Mouse (Mus musculus) lung, postnatal 14 days (tissue): Measurements from ENCODE around the gene Cfap298.
A peak's percentile ranks its signal among the peaks of the same experiment; 100 is the strongest.

Experiments used
- DNase-seq: peaks from one replicate; pipeline ENCODE4 v3.0.0; 2021

Gene Cfap298

DNA sequence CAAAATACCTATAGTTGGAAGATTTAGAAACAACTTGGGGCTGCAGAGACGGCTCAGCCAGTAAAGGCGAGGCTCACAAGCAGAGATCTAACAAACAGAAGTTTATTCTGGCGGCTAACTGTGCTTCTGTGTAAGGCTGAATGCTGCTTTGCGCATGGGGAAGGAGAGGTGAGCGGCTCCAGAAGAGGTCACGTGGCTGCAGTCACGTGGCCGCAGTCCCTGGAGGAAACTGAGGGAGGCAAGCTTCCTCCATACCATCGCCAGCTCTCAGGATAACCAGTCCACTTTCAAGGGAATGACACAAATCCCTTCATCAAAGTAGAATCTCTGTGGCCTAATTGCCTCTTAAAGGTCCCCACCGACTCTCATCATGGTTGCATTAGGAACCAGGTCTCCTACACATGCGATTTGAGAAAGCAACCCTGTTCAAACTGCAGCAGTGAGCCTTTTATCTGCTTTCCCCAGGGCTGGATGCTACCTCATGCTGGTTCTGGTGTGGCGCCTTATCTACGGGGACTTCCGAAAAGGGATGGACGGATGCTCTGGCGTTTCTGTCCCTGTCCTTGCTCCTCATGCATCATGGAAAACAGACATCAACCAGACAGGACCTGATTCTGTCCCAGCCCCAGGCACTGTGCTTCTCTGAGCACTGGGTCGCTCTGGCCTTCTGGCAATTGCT, 23.9 kb downstream of the Cfap298 start:
- no peak for DNase-seq

DNA sequence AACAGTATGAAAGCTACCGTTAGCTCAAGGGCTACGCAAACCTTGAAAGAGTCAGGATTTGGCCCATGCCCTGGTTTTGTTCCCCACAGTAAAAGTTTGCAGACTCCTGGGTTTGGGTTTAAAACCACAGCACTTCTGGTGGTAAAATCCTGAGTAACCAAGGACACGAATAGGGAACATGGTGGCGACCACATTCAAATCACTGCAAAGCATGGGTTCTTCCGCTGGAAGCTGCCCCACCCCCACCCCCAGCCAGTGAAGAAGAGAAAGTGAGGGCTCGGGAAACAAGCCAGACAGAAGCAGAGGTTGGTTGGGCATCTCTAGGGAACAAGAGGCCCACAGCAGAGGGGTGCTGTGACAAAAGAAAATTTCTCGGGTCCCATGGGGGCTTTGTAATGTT, 27.7 kb downstream of the Cfap298 start:
- DNase-seq = no peak

DNA sequence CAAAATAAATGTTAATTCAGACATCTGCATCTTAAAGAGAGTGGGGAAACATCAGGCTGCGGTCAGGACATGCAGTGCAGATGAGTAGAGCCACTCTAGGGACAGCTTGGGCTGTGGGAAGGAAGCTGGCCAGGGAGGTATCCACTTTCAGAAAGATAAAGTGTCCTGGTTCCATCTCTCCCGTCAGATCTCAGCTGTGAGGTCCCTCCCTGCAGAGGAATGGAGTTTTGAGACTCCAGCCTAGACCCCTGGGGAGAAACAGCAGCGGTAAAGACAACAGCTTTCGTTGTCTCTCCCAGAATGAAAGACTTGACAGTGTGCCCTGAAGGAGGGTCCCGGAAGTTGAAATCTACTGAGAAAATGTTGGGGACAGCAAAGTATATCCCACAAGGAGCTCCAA, 31.6 kb downstream of the Cfap298 start:
- DNase-seq = no peak

DNA sequence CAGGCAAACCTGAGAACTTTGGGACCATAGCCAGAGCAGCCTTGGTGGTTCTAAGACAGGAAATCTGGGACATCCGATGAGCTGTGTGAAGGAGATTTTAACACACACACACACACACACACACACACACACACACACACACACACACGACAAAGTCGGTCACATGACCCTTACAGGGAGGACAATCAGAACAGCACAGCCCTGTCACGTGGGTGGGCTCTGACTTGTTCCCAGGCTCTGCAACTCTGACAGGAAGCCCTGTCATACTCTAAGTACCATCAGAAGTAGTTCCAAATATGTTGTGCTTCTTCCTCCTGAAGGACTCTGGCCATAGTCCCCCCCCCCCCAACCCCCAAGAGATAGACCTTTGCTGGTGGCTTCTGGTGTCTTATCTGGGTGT, 33.5 kb downstream of the Cfap298 start:
- no peak for DNase-seq

DNA sequence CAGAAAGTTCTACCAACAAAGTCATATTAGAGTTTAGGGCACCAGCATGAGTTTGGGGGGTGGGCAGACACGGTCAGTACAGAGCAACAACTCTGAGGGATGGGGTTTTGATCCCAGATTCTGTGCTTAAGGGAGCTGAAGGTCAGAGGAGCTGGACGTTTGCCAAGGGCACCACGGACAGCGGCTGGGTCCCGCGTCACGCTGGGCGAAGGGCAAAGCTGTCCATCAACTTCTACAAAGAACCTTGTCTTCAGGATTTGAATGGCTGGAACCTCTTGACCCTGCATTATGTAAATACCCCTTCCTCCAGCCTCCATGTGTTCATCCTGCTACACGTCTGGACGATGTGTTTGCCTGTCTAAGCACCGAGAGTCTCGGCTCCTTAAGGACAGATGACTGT, 35.4 kb downstream of the Cfap298 start:
- DNase-seq = no peak

DNA sequence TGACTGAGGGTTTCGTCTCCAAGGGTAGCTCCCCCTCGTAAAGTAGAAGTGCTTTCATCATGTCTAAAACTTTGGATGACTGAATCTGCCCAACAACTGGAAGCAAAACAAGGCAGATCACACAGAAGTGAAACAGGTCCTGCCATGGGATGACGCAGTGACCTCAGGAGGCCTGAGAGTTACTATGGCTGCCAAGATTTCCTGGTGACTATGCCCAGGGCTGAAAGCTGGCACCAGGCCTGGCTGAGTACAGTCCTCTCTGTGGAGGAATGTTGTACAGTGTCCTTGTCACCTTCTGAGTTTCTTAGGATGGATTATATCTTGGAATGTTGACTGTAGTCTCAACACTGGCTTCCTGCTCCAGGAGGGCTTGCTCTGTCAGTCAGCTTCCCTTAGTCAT, 37.3 kb downstream of the Cfap298 start:
- no peak for DNase-seq

DNA sequence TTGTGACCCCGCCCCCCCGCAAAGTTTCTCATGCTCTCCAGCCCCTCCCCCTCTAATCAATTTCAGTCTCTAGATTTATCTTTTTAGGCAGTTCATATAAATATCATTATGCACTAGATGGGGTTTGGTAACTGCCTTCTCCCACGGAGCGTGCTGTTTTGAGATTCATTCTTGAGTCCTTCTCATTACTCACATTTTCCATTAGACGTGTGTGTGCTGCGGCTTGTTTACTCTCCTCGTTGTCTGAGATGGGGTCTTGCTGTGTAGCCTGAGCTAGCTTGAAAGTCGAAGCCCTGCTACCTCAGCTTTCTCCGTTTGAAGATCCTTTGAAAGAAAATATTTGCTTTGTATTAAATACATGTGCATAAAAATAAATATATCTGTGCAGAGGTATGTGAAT, 41.1 kb downstream of the Cfap298 start:
- DNase-seq = no peak

DNA sequence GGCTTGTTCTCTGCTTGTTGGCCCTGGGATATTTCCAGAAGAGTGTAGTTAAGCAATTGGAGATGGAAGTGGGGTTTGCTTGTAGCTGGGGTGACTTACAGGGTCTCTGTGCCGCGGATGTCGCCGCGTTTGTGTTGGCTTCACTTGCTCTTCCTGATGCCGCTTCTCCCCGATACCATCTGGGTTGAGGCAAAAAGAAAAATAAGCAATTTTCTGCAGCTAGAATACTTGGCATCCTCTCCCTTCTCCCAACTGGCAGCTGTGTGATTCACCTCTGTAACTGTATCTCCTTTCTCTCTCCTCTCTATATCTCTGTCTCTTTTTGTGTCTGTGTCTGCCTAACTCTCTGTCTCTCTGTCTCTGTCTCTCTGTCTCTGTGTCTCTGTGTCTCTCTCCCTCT, 41.9 kb downstream of the Cfap298 start:
- no peak for DNase-seq

DNA sequence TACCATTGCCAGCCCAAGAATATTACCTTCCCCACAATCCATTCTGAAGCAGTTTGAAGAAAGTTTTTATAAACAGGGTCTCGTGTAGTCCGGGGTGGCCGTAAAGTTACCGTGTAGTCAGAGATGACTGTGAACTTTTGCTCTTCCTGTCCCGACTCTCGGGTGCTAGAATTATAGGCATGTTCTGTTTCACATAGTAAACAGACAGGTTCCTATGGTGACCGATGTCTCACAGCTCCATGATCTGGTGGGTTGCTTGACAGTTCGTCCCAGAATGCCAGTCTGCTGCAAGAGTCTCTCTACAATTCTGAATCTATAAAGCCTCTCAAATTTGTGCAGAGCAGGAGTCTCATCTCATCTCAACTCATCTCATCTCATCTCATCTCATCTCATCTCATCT, 42.8 kb downstream of the Cfap298 start:
- no peak for DNase-seq

DNA sequence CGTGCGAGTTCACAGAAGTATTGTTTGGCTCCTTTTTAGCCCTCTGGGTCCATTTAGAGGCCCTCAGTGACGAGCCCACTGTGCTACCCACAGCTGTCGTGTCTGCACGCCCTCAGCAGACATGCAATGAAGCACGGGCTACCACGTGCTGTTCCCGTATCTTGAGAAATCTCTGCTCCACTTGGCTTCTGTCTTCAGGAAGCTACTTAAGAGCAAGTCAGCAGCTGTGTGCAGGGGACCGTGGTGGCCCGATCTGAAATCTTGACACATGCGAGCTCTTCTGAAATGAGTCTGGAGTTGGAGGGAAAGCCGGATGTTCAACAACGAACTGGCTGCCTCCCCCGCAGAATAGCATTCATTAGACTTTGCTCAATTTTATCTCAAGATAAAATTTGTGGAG, 43.3 kb downstream of the Cfap298 start:
- no peak for DNase-seq

DNA sequence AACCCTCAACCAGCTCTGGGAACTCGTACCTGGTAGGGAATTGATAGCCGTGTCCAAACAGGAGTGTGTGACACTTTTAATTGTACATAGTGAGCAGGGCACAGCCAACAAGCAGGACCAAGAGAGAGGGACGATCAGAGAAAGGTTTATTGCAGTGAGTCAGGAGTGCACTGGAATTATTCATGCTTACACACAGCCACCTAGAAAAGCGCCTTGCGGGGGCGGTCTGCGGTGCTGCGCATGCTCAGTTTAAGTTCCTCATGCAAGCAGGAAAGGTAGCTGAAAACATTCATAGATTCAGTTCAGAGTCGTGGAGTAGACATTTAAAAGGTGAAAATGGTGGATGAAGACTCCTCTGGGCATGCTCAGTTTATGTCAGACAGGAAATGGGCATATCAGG, 44.2 kb downstream of the Cfap298 start:
- no peak for DNase-seq

DNA sequence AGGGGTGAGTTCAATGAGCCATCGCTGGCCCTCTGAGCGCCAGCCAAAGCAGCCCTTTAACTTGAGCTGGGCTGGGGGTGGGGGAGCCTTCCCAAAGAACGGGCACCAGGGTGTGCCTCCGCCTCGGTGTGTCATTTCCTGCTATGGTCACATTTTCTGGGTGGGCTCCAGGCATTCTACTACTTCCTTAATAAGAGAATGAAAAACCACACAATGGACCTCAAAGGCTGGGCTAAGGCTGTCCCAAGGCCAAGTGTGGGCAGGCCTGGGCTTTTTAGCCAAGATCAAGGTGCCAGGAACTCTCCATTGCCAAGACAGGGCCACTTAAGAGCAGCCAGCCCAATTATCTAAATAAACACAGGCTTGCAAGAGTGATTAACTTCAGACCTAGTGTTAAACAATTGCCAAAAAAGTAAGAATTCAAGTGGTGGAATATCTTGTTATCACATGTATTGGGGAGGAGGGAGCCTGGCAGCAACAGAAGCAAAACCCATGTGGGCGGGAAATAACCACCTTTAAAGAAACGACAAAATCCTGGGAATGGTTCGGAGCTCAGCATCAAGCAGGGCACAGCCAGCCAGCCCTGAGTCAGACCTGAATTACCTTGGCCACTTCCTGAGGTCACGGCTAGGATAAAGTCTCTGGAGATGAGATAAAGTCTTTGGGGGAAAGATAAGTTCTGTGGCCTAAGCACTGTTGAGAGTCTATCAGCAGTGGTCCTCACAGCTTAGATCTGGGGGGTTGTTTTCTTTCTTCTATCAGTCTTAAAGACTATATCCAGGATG, 48.9 kb downstream of the Cfap298 start:
- peak; percentile 64 for DNase-seq

DNA sequence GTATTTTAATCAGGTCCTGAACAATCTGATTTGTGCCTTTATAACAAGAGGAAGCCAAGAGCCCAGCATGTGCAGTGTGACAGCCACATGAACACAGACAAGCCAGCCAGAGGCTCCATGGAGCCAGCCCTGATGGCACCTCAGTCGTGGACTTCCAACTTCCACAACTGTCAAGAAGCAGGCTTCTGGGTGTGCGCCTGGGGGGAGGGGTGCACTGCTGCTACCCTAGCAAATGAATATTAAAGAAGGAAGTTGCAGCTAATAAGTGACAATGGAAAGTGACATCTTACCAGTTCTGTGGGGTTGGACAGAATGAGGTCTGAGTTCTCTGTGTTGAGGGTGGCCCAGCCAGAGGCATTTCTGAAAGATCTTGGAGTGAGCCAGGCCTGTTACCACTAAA, 49.6 kb downstream of the Cfap298 start:
- no peak for DNase-seq

DNA sequence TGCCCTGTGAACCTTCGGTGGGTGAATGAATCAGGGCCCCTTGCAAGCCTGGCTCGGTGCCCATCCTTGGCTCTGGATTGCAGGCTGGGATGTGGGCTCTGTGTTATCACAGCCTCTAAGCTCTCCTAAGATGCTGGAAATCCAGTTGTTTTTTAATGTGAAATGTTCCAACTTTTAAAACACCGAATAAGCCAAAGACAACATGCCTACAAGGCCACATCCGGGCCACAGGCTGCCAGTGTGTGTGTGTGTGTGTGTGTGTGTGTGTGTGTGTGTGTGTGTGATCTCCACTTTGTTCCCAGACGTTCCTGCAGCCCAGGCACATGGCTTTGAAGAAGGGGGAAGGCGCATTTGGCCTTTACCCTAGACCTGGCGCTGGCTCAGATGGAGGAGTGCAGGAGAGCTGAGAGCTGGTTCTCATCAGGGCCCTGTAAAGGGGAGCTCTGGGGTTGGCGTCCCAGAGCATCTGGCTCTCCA, 52.4 kb downstream of the Cfap298 start:
- DNase-seq = no peak

DNA sequence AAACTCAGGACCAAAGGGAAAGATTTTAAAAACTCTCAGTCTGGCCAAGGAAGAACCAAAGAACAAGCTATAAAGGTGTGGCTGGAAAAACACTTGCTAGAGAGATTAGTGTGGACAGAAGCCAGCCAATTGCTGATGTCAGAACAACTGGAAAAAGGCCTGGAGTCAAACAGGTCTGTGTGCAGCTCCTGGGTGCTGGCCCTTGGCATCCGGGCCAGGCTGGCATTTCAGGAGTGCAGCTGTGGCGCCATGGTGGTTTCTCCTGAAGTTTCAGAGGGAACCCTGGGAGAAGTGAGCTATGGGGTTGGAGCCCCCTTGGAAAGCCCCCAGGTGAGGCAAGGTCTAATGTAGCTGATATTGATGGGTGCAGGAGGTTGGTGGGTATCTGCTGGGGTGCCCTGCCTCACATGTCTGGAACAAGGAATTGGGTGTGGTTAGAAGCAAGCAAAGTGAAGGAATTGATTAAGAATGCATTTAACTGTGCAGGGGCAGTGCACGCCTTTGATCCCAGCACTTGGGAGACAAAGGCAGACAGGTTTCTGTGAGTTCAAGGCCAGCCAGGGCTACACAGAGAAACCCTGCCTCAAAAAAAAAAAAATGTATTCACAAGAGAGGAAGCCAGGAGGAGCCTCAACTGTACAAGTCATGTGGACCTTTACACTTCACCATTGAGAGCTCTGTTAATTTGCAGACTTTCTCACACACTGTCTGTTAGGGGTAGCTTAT, 56.6 kb downstream of the Cfap298 start:
- no peak for DNase-seq
